Mouse (Mus musculus) embryo, embryonic 9.5 days (tissue): ENCODE data around the gene Duoxa1.

ENCODE experiments used
- DNase-seq: peaks from one replicate; pipeline ENCODE4 v3.0.0-alpha.2; 2017; ENCODE audit errors: extremely low spot score

The Duoxa1 gene

GRCm38 (mm10) chr2:122298096-122298499 lies 15.4 kb downstream of the Duoxa1 start, which contains the start of gene Duox2:
Duox2 (minus strand) TSS chr2:122298449.
- DNase-seq, result no peak

DNA sequence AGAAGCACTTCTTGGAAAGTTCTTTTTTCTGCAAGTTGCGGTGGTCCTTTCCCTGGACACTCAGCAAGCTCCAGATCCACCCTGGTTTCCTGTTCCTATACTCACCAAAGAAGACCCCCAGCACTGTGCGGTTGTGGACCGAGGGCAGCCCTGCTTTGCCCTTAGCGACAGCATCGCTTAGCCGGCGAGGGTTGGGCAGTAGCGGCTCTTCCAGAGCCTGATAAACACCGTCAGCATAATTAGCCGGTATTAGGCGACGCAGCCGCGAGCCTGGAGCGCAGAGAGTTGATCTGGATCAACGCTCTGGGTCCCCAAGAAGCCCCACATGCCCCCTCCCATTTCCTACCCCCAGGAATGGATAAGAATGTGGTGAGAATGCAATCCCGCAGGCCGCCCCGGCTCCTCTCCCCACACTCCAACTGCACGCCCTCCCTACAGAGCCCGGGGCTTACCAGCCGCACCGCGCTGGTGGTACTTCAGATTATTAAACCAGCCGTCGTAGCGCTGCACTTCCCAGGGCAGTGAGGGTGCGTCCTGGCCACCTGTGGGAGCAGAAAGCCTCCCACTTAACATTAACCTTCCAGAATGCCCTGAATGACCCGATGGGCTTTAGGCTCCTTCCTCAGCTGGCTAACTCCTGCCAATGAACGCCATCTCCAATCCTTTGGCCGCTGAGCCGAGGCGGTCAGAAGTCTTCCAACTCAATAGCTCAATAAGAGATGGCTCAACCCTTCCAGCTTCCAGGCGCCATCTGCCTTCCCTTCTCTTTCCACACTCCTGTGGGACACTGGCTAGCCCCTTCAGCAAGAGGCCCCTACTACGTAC lies 16.0 kb downstream of the Duoxa1 start:
- peak; percentile 36 for DNase-seq

- DNase-seq, result peak; percentile 4
These were observed 18.6 kb downstream of the Duoxa1 start for GRCm38 (mm10) chr2:122294916-122295315.

- DNase-seq, result no peak
These were observed 27.4 kb downstream of the Duoxa1 start for GRCm38 (mm10) chr2:122286137-122286536.

DNA sequence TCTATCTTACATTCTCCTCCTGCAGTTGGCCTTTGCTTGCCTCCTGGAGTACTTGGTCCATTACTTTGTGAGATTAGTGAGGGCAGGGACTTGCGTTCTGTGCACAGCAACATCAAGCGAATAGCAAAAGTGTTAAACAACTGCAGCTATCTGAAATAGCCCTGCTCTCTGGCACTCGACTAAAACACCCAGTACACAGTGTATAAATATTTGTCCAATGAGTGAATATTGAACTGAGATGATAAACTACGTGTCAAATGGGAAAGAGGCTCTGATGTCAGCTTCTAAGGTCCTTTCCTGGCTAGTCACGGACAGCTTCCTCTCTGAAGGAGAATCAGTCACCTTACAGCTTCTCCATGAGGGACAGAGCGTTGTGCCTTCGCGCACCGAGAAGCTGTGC lies 29.4 kb downstream of the Duoxa1 start:
- DNase-seq, result no peak

DNA sequence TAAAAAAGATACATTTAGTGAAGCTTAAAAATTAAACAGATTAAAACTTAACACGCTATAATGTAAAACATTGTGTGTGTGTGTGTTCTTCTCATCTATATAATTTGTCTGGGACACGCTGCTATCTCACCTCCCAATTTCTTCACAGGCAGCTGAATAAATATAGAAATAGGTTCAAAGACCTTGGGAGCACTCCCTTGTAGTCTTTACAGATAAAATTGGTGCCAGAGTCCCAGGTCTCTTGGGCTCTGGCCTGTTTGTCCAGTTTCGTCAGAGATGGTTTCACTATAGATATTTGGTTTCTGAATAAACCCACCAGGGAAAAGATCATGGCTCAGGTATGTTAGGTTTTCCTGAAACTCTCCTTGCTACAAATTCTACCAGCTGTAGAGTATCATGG lies 34.8 kb downstream of the Duoxa1 start:
- DNase-seq, result no peak

GRCm38 (mm10) chr2:122266407-122267193 lies 46.9 kb downstream of the Duoxa1 start:
- DNase-seq, result no peak

DNA sequence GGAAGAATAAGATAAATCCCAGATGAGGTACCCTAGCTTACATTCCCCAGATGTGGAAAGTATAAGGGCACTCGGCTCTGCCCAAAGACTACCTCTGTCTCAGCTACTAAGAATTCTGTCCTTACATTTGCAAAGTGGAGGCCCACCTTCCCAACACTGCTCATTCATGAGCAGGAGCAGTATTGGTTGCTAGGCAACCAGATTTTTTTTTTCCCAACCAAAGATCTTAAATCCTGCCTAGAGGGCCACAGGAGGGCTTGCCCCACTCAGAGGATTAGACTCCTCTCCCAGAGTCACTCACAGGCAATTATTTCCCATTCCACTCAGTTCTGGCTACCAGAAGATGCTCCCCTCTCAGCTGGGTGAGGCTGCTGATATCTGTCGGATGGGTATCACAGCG lies 48.8 kb downstream of the Duoxa1 start:
- peak; percentile 34 for DNase-seq

- DNase-seq, result no peak
These were observed 52.8 kb downstream of the Duoxa1 start for GRCm38 (mm10) chr2:122260729-122261128.

DNA sequence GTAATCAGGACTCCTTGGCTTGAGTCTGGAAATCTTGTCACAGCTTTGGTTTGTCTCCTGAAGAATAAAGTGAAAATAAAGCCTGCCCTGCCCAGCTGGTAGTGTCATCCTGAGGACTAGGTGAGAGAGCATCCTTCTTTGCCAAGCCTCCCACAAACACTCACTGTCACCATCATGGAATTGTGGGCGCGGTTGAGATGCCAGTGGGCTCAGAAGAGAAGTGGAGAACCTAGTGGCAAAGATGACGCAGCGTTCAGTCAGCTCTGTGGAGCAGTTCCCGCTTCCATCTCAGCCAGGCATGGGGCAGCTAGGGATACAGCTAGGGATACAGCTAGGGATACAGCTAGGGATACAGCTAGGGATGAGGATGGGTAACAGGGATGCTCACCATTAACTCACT lies 57.5 kb downstream of the Duoxa1 start:
- no peak for DNase-seq
